Mouse (Mus musculus): ENCODE measurements at regions not wholly inside any gene's neighbourhood (a gene's known extent, or its start where the extent isn't known, plus 50 kb on each side); places are given as distances from the start of the nearest gene placed in this dataset.
A peak's percentile ranks its signal among the peaks of the same experiment; 100 is the strongest.

GRCm38 (mm10) chr10:37279316-37279715 lies 140.6 kb upstream of the Marcks start:
- no peak for DNase-seq (ENCODE audit: low spot score in 2 of 2)

- DNase-seq (ENCODE audit: low spot score in 2 of 2), result no peak
Observed at GRCm38 (mm10) chr10:37275857-37276256, 137.1 kb upstream of the Marcks start.

GRCm38 (mm10) chr10:37275271-37275670 lies 136.6 kb upstream of the Marcks start:
- DNase-seq (ENCODE audit: low spot score in 2 of 2), result no peak

GRCm38 (mm10) chr10:37271967-37272366 lies 133.2 kb upstream of the Marcks start:
- no peak for DNase-seq (ENCODE audit: low spot score in 2 of 2)

GRCm38 (mm10) chr10:37270236-37271000 lies 131.7 kb upstream of the Marcks start:
- no peak for DNase-seq (ENCODE audit: low spot score in 2 of 2)

GRCm38 (mm10) chr10:37266909-37267308 lies 128.2 kb upstream of the Marcks start:
- DNase-seq (ENCODE audit: low spot score in 2 of 2), result no peak

- DNase-seq (ENCODE audit: low spot score in 2 of 2), result no peak
Observed at GRCm38 (mm10) chr10:37260791-37261488, 122.2 kb upstream of the Marcks start.

GRCm38 (mm10) chr10:37259186-37259585 lies 120.5 kb upstream of the Marcks start:
- no peak for DNase-seq (ENCODE audit: low spot score in 2 of 2)

- DNase-seq (ENCODE audit: low spot score in 2 of 2), result no peak
Observed at GRCm38 (mm10) chr10:37257544-37257943, 118.8 kb upstream of the Marcks start.

- DNase-seq (ENCODE audit: low spot score in 2 of 2), result no peak
Observed at GRCm38 (mm10) chr10:37250934-37251521, 112.3 kb upstream of the Marcks start.

GRCm38 (mm10) chr10:37250157-37250556 lies 111.4 kb upstream of the Marcks start:
- DNase-seq (ENCODE audit: low spot score in 2 of 2), result no peak

GRCm38 (mm10) chr10:37249511-37249910 lies 110.8 kb upstream of the Marcks start:
- DNase-seq (ENCODE audit: low spot score in 2 of 2), result no peak

GRCm38 (mm10) chr10:37247121-37247520 lies 108.4 kb upstream of the Marcks start:
- no peak for DNase-seq (ENCODE audit: low spot score in 2 of 2)

- DNase-seq (ENCODE audit: low spot score in 2 of 2), result no peak
Observed at GRCm38 (mm10) chr10:37243136-37243535, 104.4 kb upstream of the Marcks start.

GRCm38 (mm10) chr10:37241821-37242263 lies 103.1 kb upstream of the Marcks start:
- no peak for DNase-seq (ENCODE audit: low spot score in 2 of 2)

- DNase-seq (ENCODE audit: low spot score in 2 of 2), result no peak
Observed at GRCm38 (mm10) chr10:37240634-37241033, 101.9 kb upstream of the Marcks start.

GRCm38 (mm10) chr10:37240201-37240600 lies 101.5 kb upstream of the Marcks start:
- no peak for DNase-seq (ENCODE audit: low spot score in 2 of 2)

- DNase-seq (ENCODE audit: low spot score in 2 of 2), result no peak
Observed at GRCm38 (mm10) chr10:37236001-37236822, 97.5 kb upstream of the Marcks start.

- DNase-seq (ENCODE audit: low spot score in 2 of 2), result peak in 1 of 2 experiments; percentile 36
Observed at GRCm38 (mm10) chr10:37231936-37232556, 93.3 kb upstream of the Marcks start.

- DNase-seq (ENCODE audit: low spot score in 2 of 2), result no peak
Observed at GRCm38 (mm10) chr10:37231159-37231558, 92.4 kb upstream of the Marcks start.

GRCm38 (mm10) chr10:37227889-37228288 lies 89.2 kb upstream of the Marcks start:
- no peak for DNase-seq (ENCODE audit: low spot score in 2 of 2)
